Mouse (Mus musculus) layer of hippocampus, postnatal 36 days (tissue): ENCODE results near the gene Kcnj11. TPM values are rescaled to one million over a fixed set of nuclear protein-coding genes. Genes with fewer than 3 reads are reported as not detected.
A peak's percentile ranks its signal among the peaks of the same experiment; 100 is the strongest.

ENCODE experiments used
- DNase-seq, 2 experiments: peaks; one replicate each; pipeline ENCODE4 v3.0.0; 2022
- total RNA-seq, 2 experiments: library from RNA; stranded (reverse); gene quantifications; 2 replicates each; pipeline ENCODE4 v1.2.3; 2021

The Kcnj11 gene
- 10 to 100 TPM; 35.3 to 36.9 TPM for total RNA-seq

- DNase-seq: peak; percentile 76 to 77
Measured at GRCm38 (mm10) chr7:46100563-46100962, at the start of gene Kcnj11. Kcnj11 (minus strand) TSS chr7:46100764.

DNA sequence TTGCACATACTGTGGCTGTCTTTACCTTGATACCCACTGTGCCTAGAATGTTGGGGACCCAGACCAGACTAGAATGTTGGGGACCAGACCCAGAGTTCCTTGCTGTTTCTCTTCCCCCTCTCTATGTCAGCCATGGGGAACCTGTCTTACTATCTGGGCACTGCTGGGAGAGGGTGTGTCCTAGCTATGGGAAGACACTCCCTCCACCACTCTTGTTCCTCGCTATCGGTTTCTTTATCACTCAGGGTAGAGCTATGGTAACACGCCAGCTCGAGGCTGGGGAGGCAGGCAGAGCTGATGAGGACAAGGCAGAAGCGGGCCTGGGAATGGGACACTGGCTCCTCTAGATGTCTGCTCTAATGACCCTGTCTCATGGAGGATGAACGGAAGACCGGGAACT lies 46.9 kb upstream of the Kcnj11 start:
- no peak for DNase-seq

GRCm38 (mm10) chr7:46146675-46147308 lies 46.2 kb upstream of the Kcnj11 start:
- no peak for DNase-seq

DNA sequence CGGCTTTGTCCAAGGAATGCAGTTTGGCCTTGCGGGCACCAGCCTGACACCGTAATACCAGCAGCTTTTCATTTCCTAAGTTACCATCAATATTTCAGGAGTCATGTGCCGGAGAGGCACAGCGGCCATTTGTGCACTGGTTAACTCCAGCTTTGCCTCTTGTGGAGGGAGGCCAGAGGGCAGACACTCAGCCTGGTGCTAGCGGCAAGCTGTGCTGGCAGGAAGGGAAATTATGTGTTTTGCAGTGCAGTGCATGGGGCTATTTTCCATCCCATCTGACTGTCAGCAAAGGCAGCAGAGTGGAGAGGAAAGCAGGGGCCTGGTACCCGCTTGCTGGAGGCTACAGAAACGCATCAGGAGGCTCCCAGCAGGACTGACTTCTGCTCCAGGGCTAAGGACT lies 43.5 kb upstream of the Kcnj11 start:
- DNase-seq: no peak

DNA sequence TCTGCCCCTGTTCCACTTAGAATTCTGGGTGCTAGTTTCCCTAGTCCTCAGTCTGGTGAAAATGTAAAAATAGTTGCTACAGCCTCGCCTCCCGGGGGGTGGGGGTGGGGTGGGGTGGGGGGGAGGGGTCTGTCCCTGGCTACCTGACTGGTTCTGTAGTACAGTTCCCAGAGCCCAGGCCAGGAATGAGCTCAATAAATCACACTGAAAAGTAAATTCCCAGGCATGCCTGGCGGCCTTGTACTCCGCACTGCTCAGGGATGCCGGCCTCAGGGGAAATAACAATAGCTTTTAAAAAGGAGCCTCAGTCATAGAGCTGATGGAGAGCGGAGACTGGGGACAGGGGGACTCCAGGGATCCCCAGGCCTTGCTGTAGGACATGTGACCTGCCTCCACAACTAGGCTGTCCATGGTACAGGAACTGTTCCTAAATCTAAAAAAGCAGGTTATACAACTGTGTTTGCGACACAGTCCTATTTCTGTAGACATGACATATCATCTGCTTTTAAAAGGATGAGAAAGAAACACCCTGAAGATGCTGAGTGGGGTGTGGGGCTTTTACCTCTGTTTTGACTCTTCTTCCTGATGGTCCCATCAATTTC lies 37.9 kb upstream of the Kcnj11 start:
- DNase-seq: no peak

DNA sequence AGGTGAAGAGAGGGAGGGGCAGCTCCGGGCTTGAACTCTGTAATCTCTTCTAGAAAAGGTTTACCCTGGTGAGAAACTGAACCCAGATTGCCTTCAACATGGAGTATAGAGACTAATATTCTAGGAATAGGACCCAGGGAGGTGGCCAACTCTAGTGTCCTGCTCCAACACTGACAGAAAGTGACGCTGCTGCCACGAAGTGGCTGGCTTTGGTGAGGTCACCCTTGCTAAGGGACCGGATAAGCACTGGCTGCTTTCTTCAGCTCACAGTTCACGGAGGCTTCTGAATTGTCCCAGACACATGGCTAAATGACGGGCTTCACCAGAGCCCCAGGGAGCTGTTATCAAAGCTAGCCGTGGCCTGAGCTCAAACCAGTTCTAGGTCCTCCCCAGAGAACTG lies 33.3 kb upstream of the Kcnj11 start:
- no peak for DNase-seq

GRCm38 (mm10) chr7:46132229-46132628 lies 31.7 kb upstream of the Kcnj11 start:
- no peak for DNase-seq

DNA sequence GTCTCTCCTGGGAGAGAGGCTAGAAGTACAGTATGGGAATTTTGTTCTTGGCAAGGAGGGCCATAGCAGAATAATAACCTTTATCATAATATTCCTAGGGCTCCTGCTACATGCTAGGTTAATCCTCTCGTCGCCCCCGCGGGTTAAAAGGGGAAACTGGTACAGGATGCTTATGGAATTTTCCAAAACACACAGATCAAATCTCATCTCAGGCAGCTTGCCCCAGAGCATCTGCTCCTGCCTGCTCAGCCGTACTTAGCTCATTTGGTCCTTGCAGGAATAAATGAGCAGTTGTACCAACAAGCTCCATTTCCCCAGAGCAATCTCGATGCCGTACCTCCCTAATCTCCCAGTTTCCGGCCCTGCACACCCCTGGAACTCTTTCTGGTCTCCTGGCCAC lies 31.2 kb upstream of the Kcnj11 start:
- DNase-seq: peak; percentile 51 to 61

GRCm38 (mm10) chr7:46131266-46131665 lies 30.7 kb upstream of the Kcnj11 start:
- peak; percentile 45 to 54 for DNase-seq

GRCm38 (mm10) chr7:46130723-46131122 lies 30.2 kb upstream of the Kcnj11 start:
- DNase-seq: no peak

- DNase-seq: no peak
Measured at GRCm38 (mm10) chr7:46129463-46130179, 29.1 kb upstream of the Kcnj11 start.

DNA sequence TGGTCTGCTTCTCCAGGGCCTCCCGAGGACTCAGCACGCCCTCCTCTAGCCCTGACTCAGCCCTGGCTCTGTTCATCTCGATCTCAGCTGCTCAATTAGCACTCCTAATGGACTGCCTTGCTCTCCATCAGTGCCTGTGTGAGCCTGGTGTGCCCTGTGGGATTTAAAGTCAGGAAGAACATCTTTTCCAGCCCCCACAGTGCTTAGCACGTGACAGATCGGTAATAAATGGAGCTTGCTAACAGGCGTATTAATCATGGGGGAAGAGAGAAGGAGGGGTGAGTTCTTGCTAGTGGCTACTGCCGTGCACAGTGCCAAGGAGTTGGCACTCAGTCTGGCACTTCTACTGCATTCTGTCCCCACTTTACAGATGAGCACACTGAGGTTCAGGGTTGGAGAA lies 27.6 kb upstream of the Kcnj11 start:
- DNase-seq: no peak

- no peak for DNase-seq
Measured at GRCm38 (mm10) chr7:46125340-46125739, 24.8 kb upstream of the Kcnj11 start.

DNA sequence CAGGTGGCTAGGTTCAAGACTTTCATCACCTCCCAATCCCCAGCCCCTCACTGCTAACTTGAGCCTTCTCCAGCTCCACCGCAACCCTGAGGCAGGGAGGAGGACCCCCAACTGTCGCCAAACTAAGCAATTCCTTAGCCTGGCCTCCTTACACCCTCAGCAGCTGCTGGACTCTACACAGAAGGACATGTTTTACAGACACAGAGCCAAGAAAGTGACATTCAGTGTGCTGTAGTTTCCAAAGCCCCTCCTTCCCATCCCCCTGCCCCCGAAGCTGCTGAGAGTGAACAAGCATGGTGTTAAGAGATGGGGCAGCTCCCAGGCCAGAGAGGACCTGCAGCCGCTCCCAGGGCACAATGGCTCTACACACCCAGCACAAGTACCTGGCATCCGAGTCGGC lies 23.9 kb upstream of the Kcnj11 start:
- no peak for DNase-seq

- DNase-seq: no peak
Measured at GRCm38 (mm10) chr7:46122964-46123363, 22.4 kb upstream of the Kcnj11 start.

GRCm38 (mm10) chr7:46117035-46117434 lies 16.5 kb upstream of the Kcnj11 start:
- no peak for DNase-seq

DNA sequence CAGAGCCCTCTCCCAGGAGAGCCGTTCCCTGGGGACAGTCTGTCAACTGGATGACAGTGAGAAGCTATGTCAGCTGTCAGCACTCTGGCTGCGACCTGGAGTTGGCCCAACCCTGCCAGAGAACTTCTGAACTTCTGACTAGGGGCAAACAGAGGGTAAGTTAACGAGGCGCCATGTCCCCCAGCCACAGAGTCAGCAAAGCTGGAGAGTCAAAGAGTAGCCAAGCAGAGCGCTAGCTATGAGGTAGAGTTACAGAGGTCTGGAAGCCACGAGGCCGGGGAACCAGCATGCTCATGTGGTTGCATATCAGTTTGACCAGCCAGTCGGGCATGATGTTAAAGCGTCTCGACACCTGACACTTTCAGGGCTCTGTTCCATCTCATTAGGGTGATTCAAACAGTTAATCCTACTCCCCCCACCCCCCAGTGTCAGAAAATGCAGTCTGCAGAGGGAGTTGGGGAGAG lies 15.6 kb upstream of the Kcnj11 start:
- DNase-seq: no peak

DNA sequence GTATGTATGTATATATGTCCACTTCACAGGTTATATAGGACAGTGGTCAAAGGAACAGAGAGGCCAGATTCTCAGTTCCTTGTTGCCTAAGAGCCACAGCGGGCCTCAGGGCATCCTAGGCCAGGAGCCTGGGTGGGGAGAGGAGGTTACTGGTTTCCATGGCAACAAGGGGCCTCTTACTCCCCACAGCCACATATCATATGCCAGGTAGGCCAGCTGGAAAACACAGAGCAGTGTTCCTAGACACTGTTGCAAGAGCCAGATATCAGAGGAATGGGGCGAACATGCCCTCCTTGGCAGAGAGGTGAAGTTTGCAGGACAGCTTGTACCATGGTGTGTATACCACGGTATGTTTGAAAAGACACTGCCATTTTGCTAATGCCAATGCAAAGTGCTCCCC lies 12.9 kb upstream of the Kcnj11 start:
- no peak for DNase-seq

DNA sequence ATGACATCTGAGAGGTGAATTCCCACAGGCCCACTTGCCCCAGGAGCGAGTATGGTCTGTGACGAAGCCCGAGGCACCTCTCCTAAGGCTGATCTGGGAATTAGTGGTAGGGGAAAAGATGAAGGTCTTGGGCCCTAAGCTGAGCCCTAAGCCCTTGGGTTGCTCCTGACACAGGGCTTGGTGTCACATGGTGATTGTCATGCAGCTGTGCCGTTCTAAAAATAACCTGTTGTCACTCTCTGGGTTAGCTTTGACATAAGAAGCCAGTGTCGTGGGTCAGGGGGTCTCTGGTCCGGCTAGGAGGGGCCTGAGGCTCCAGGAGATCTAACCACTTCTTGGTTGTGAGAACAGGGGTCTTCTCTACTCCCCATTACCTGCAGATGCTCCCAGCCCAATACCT lies 11.4 kb upstream of the Kcnj11 start:
- no peak for DNase-seq

DNA sequence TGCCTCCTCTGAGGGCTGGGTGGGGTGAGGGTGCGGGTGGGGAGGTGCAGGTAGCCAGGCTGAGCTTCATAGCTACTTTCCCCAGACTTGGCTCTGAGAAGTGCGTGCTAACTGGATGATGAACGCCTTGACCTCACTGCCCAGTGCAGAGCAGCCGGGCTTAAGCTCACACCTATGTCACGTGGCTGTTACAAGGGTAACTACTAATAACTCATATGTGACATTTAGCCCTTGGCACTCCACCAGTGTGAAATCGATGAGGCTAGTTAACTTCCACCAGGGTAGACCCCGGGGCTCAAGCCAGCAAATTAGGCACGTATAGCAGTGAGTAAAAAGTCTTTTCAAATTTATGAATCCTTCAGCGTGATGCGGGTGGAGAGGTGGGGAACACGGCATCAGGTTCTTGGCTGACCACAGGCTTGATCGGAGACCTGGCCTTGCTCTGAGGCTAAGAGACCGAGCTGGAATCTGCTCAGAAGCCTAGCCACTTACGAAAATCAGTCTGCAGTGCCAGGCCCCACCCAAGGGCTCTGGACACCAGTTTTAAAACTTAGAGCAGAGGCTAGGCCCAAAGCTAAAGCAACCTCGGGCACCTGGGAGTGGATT lies 10.8 kb upstream of the Kcnj11 start:
- no peak for DNase-seq

- no peak for DNase-seq
Measured at GRCm38 (mm10) chr7:46110079-46110478, 9.5 kb upstream of the Kcnj11 start.

DNA sequence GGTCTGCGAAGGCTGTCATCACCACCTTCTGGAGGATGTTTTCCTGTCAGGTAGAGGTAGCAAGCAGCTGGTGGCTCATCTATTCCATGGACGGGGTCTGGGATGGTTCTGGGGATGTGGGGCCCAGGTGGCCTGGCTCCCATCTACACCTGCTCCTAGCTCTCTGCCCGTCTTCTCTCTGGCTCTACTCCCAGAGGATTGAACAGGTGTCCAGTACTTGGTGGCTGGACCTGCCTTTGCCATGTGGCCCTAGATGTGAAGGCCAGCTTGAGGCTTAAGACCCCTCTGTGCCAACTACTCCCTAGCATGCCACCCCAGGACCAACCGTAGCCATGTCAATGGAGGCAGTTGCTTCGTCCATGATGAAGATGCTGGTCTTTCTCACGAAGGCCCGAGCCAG lies 4.9 kb upstream of the Kcnj11 start:
- no peak for DNase-seq

DNA sequence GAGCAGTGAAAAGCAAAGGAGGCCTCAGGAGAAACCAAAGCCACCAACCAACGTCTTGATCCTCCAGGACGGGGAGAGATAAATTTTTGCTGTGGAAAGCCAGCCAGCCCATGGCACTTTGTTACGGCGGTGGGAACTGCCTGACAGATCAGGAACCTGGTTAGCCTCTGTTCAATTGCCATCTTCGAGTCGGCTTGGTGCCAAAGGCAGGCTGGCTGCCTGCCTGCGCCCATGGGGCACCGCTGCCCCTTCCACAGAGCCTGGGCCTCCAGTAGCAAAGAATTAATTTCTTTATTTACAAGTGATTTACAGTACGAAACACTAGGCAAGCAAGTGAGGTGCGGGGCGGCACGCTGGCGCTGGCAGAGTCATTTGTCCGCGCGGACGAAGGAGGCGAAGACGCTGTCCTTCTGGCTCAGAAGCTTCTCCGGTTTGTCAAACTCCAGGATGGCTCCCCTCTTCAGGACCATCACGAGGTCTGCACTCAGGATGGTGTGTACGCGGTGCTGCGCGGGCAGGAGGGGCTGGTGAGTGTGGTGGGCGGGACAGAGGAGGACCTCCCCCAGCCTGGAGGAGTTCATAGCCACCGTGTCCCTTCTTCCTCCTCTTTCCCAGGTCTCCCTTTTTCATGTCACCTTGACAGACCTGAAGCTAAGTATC lies 3.8 kb upstream of the Kcnj11 start:
- no peak for DNase-seq
